Mouse (Mus musculus) embryonic facial prominence, embryonic 11.5 days (tissue): Measurements from ENCODE around the gene Gls2. TPM values are rescaled to one million over a fixed set of nuclear protein-coding genes. Genes with fewer than 3 reads are reported as not detected.

Source experiments
- ATAC-seq: fragments of 200-750 bp; cut with Nextera tagmentation; replicated peaks from 2 replicates; pipeline ENCODE4 v1.8.0; 2017; ENCODE audit warnings: low read depth; ENCODE audit not compliant: insufficient number of reproducible peaks, low FRiP score, low TSS enrichment
- DNase-seq: peaks from one replicate; pipeline ENCODE4 v3.0.0-alpha.2; 2015; ENCODE audit warnings: low spot score
- H3K27ac ChIP-seq: fragments of 300-500 bp; sonication (generic); replicated peaks from 2 replicates; pipeline ENCODE4 v1.5.1; 2014; ENCODE audit warnings: mild to moderate bottlenecking, low read depth, low read length, control low read depth
- H3K27me3 ChIP-seq: fragments of 300-500 bp; sonication (generic); 2 replicates; pipeline ENCODE4 v1.6.1; 2014; ENCODE audit warnings: mild to moderate bottlenecking, low read length, moderate library complexity, mixed read lengths; ENCODE audit not compliant: control insufficient read depth, insufficient read depth
- H3K36me3 ChIP-seq: fragments of 300-500 bp; sonication (generic); replicated peaks from 2 replicates; pipeline ENCODE4 v1.6.1; 2014; ENCODE audit warnings: low read depth, mild to moderate bottlenecking, low read length, moderate library complexity, mixed read lengths; ENCODE audit not compliant: control insufficient read depth, insufficient read depth
- H3K4me1 ChIP-seq: fragments of 300-500 bp; sonication (generic); 2 replicates; pipeline ENCODE4 v1.6.1; 2014; ENCODE audit warnings: low read length, mixed read lengths; ENCODE audit not compliant: control insufficient read depth, insufficient read depth
- H3K4me2 ChIP-seq: fragments of 300-500 bp; sonication (generic); 2 replicates; pipeline ENCODE4 v1.6.1; 2014; ENCODE audit warnings: low read depth, mild to moderate bottlenecking, control low read depth, low read length, moderate library complexity
- H3K4me3 ChIP-seq: fragments of 300-500 bp; sonication (generic); 2 replicates; pipeline ENCODE4 v1.5.1; 2014; ENCODE audit warnings: low read depth, low read length, control low read depth
- H3K9ac ChIP-seq: fragments of 300-500 bp; sonication (generic); replicated peaks from 2 replicates; pipeline ENCODE4 v1.6.1; 2014; ENCODE audit warnings: mild to moderate bottlenecking, control low read depth, low read length
- H3K9me3 ChIP-seq: fragments of 300-500 bp; sonication (generic); replicated peaks from 2 replicates; pipeline ENCODE4 v1.6.1; 2016; ENCODE audit warnings: mild to moderate bottlenecking, low read length, inconsistent platforms, mixed read lengths; ENCODE audit not compliant: control insufficient read depth
- WGBS: fragments of 180-500 bp; shearing (Covaris S2); extraction: QIAGEN DNeasy Blood & Tissue Kit; methylation state at CpG from one replicate; pipeline ENCODE4 v1.1.7; 2014; 5-methylcytosine and 5-hydroxymethylcytosine counted together
- polyA plus RNA-seq: library from polyadenylated mRNA; unstranded; fragments of >200 nt; fragmentation: Nextera tagmentation; extraction: Ambion mirVana; gene quantifications from 2 replicates; pipeline ENCODE4 v1.2.1, GENCODE M21; 2014

Gls2 gene
- polyA plus RNA-seq, 1 experiment from 2014 or later = 0.76 TPM

DNA sequence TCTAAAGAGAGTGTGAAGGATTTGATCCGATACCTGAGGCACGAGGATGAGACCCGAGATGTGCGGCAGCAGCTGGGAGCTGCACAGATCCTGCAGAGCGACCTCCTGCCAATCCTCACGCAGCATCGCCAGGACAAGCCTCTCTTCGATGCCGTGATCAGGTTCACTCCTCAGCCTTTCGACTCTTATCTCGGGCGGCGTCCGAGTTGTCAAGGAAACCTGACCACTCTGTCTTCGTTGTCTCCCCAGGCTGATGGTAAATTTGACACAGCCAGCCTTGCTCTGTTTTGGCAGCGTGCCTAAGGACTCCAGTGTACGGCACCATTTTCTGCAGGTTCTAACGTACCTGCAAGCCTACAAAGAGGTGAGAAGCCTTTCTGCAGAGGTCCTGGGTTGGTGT, 45.9 kb downstream of the Gls2 start:
- 94% methylated on average over 18 of the region's 18 CpGs for WGBS
- Histone ChIP-seq H3K9ac (no peak overlapping the region), H3K4me3 (no peak overlapping the region), H3K4me1 (no peaks in the 10 kb centered on the region), H3K27me3 (no peaks in the 10 kb centered on the region), H3K4me2 (no peak overlapping the region), H3K9me3 (no peaks in the 10 kb centered on the region), H3K27ac (no peak overlapping the region), H3K36me3 (peaks cover 22% of the 10 kb centered on the region)
- no peak for ATAC-seq
- no peak for DNase-seq

DNA sequence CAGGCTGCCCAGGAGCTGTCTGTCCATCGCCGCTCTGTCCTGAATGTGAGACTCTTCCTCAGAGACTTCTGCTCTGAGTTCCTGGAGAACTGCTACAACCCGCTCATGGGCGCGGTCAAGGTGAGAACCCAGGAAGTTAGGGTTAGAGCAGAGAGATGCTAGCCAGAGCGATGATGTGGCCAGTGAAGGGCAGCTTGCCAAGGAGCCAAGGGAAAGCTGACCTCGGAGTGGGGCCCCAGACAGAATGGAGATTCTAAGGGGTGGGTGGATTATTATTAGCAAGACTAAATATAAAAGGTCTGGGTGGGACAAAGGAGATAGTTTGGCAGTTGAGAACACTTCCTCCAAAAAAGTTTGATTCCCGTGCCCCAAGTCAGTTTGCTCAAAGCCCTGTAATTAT, 49.0 kb downstream of the Gls2 start:
- Histone ChIP-seq H3K36me3 (peaks cover 30% of the 10 kb centered on the region), H3K9me3 (no peaks in the 10 kb centered on the region), H3K4me2 (no peak overlapping the region), H3K9ac (no peak overlapping the region), H3K27ac (no peak overlapping the region), H3K27me3 (no peaks in the 10 kb centered on the region), H3K4me1 (no peaks in the 10 kb centered on the region), H3K4me3 (no peak overlapping the region)
- no peak for ATAC-seq
- no peak for DNase-seq
- WGBS = 94% methylated on average over 8 of the region's 8 CpGs

DNA sequence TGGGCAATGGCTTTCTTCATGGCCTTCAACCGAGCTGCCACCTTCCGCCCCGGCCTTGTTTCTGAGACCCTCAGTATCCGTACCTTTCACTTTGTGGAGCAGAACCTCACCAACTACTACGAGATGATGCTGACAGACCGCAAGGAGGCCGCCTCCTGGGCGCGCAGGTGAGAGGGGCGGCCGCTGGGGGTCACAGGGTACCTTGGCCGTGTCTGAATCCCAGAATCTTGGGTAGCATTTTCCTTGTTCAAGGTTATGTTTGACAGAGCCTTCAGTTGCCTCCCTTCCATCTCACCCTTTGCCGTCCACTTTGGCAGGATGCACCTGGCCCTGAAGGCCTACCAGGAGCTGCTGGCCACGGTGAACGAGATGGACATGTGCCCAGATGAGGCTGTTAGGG, 49.9 kb downstream of the Gls2 start:
- H3K4me1 ChIP-seq = no peaks in the 10 kb centered on the region
- H3K4me3 ChIP-seq = no peak overlapping the region
- H3K9me3 ChIP-seq = no peaks in the 10 kb centered on the region
- DNase-seq = no peak
- ATAC-seq = no peak
- H3K36me3 ChIP-seq = peaks cover 35% of the 10 kb centered on the region
- H3K27me3 ChIP-seq = no peaks in the 10 kb centered on the region
- no peak overlapping the region for H3K9ac ChIP-seq
- no peak overlapping the region for H3K4me2 ChIP-seq
- 94% methylated on average over 15 of the region's 15 CpGs for WGBS
- H3K27ac ChIP-seq = no peak overlapping the region

DNA sequence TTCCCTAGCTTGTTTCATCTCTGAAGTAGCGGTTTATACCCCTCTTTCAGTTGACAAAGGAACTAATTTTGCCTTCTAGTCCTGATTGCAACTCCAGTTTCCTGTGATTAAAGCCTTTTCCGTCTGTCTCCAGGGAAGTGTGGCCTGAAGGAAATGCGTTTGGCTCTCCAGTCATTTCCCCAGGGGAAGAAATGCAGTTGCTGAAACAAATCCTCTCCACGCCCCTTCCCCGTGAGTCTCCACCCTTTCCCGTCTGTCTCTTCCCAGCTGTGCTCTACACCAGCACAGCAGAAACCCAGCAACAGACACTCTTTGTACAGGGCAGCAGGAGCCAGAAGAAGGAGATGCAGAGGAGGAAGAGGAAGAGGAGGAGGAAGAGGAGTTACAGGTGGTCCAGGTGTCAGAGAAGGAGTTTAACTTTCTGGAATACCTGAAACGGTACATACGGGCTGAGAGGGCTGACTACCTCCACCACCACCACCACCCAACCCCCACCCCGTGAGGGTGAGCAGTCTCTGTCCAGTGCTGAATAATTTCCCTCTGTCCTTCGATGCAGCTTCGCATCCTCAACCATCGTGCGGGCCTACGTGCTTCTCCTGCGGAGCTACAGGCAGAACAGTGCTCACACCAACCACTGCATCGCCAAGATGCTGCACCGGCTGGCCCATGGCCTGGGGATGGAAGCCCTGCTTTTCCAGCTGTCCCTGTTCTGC, 52.9 kb downstream of the Gls2 start:
- DNase-seq (peak; percentile 30), ATAC-seq (no peak)
- Histone ChIP-seq H3K27me3 (no peaks in the 10 kb centered on the region), H3K27ac (no peak overlapping the region), H3K4me3 (no peak overlapping the region), H3K4me2 (no peak overlapping the region), H3K4me1 (no peaks in the 10 kb centered on the region), H3K9ac (no peak overlapping the region), H3K36me3 (peaks cover 50% of the 10 kb centered on the region), H3K9me3 (no peaks in the 10 kb centered on the region)
- 79% methylated on average over 17 of the region's 17 CpGs for WGBS

DNA sequence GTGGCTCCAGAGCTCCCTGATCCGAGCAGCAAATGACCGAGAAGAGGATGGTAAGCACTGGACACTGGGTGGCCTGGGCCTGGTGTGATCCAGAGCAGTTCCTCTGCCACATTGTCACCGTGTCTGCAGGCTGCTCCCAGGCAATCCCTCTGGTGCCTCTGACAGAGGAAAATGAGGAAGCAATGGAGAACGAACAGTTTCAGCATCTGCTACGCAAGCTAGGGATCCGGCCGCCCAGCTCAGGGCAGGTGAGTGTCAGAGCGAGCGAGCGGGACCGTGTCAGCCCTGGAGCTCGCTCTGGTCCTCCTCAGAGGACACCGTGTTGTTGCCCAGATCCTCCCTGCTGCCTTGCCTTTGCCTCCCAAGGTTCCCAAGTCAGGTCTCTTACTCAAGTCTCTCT, 56.3 kb downstream of the Gls2 start:
- Histone ChIP-seq H3K27ac (no peak overlapping the region), H3K4me2 (no peak overlapping the region), H3K9me3 (no peaks in the 10 kb centered on the region), H3K9ac (no peak overlapping the region), H3K4me1 (no peaks in the 10 kb centered on the region), H3K4me3 (no peak overlapping the region), H3K36me3 (peaks cover 40% of the 10 kb centered on the region), H3K27me3 (no peaks in the 10 kb centered on the region)
- DNase-seq (no peak), ATAC-seq (no peak)
- WGBS = 96% methylated on average over 13 of the region's 13 CpGs

DNA sequence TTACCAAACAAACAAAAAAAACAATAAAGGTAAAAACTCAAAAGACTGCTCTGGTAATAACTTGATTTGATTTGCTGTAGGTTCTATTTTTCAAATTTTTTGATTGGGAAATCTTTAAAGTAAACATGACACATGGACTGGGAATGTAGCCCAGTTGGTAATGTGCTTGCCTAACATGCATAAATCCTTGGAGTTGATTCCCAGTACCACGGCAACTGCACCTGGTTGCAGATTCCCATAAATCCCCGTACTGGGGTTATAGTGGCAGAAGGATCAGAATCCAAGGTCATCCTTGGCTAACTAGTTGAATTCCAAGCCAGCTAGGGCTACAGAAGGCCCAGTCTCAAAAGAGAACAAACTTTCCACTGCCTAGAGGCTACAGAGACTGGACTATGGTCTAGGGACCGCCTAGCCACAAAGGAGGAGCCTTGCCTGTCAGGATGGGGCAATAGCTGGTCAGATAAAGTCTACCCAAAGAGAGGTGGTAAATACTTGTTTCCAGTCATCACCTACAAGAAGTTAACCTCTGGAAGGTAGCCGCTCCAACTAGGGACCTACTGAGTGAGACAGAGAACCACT, 59.5 kb downstream of the Gls2 start, which contains the start of gene Apon:
TSS of gene Apon (plus strand) at position 420 of the 579 bp plus-strand sequence.
- Histone ChIP-seq H3K9me3 (no peaks in the 10 kb centered on the region), H3K36me3 (peaks cover 28% of the 10 kb centered on the region), H3K4me2 (no peak within 1 kb of the TSS), H3K27me3 (no peaks in the 10 kb centered on the region), H3K4me3 (no peak within 1 kb of the TSS), H3K27ac (no peak within 1 kb of the TSS), H3K4me1 (no peaks in the 10 kb centered on the region), H3K9ac (no peak within 1 kb of the TSS)
- DNase-seq = no peak
- ATAC-seq = no peak
- WGBS = 84% methylated on average over 4 of the region's 4 CpGs

DNA sequence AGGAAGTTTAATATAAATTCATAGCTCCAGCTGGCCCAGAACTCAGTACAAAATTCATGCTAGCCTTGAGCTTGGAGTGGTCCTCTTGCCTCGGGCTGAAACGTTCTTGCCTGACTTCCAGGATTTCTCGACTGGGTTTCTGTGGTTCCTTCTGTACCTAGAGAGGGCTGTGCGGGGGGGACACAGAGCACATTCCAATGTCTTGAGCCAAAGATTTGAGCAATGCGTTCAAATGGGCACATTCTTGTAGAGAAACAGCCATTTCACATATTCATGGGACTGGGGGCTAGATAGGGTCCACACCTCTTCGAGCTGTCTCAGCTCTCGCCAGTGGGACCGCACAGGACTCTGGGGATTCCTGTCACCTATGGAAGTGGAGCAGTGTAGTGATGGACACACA, 61.7 kb downstream of the Gls2 start:
- ATAC-seq (no peak), DNase-seq (no peak)
- Histone ChIP-seq H3K9ac (no peak overlapping the region), H3K4me3 (no peak overlapping the region), H3K4me2 (no peak overlapping the region), H3K9me3 (no peaks in the 10 kb centered on the region), H3K27me3 (no peaks in the 10 kb centered on the region), H3K4me1 (no peaks in the 10 kb centered on the region), H3K27ac (no peak overlapping the region), H3K36me3 (peaks cover 11% of the 10 kb centered on the region)
- 89% methylated on average over 8 of the region's 8 CpGs for WGBS

DNA sequence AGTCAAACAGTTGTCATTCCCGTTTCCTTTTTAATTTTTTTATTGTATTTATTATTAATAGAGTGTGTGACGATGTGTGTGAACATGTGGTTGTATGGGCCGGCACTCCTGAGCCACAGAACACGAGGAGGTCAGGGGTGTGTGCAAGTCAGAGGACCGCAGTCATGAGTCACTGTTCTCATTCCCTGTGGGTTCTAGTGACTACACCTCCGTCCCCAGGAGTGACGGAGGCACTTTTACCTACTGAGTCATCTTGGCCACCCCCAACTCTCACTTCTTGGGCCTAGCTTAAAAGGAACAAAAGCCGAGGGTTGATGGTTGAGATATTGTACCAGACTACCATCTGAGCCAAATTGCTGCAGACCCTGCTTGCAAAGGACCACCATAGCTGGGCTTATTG, 62.1 kb downstream of the Gls2 start:
- no peak overlapping the region for H3K27ac ChIP-seq
- H3K4me1 ChIP-seq = no peaks in the 10 kb centered on the region
- H3K9ac ChIP-seq = no peak overlapping the region
- H3K4me2 ChIP-seq = no peak overlapping the region
- peaks cover 9% of the 10 kb centered on the region for H3K36me3 ChIP-seq
- ATAC-seq (no peak), DNase-seq (no peak)
- H3K9me3 ChIP-seq = no peaks in the 10 kb centered on the region
- H3K27me3 ChIP-seq = no peaks in the 10 kb centered on the region
- no peak overlapping the region for H3K4me3 ChIP-seq
- 87% methylated on average over 8 of the region's 8 CpGs for WGBS
